15 mouse cellular contexts compared by ENCODE assay signal in genomic region chr8:65046565-65046964, GRCm38 (mm10). TPM values are rescaled to one million over a fixed set of nuclear protein-coding genes. Genes with fewer than 3 reads are reported as not detected.
DNase-seq lines count a peak whose midpoint lies in the region; ATAC-seq lines count a peak whose summit lies in the region.
"Had no signal": no experiment of that assay in that cellular context is flagged by ENCODE, and none has a peak within 500 bp of the region (broad histone marks: within the 10 kb centered on the region; RNA-seq: fewer than 3 reads in every experiment).

No protein-coding gene starts in this region.

- WGBS in heart, embryonic 14.5 days, result 42% methylated on average over 5 of the region's 5 CpGs
- 32% methylated on average over 5 of the region's 5 CpGs for WGBS in neural tube, embryonic 13.5 days
- 36% methylated on average over 5 of the region's 5 CpGs for WGBS in neural tube, embryonic 15.5 days
- 31% methylated on average over 5 of the region's 5 CpGs for WGBS in liver, embryonic 11.5 days
- 43% methylated on average over 5 of the region's 5 CpGs for WGBS in forebrain, embryonic 14.5 days

- H3K9ac ChIP-seq in heart, embryonic 14.5 days (ENCODE audit: low read length), result no peak overlapping the region
- no peak overlapping the region for H3K9ac ChIP-seq in neural tube, embryonic 13.5 days
- no peak overlapping the region for H3K9ac ChIP-seq in neural tube, embryonic 15.5 days (replicated peaks)
- no peak overlapping the region for H3K9ac ChIP-seq in liver, embryonic 11.5 days (ENCODE audit: low read depth, low read length)
- H3K9ac ChIP-seq in forebrain, embryonic 14.5 days (ENCODE audit: low read length), result no peak overlapping the region
- H3K9ac ChIP-seq: forebrain, embryonic 13.5 days; limb, embryonic 15.5 days had no signal

- no peaks in the 10 kb centered on the region; a peak in 1 of 4 replicates for H3K4me1 ChIP-seq in heart, embryonic 14.5 days (ENCODE audit: control insufficient read depth in 2 of 2, insufficient read depth in 2 of 2, low read length in 2 of 2)
- H3K4me1 ChIP-seq in neural tube, embryonic 13.5 days (replicated peaks), result no peaks in the 10 kb centered on the region
- no peaks in the 10 kb centered on the region for H3K4me1 ChIP-seq in neural tube, embryonic 15.5 days
- no peaks in the 10 kb centered on the region for H3K4me1 ChIP-seq in liver, embryonic 11.5 days (replicated peaks; ENCODE audit: control insufficient read depth, insufficient read depth, low read length)
- H3K4me1 ChIP-seq in forebrain, embryonic 14.5 days (ENCODE audit: control insufficient read depth, insufficient read depth, low read length), result no peaks in the 10 kb centered on the region
- H3K4me1 ChIP-seq: forebrain, embryonic 13.5 days; limb, embryonic 15.5 days had no signal

- H3K4me3 ChIP-seq in heart, embryonic 14.5 days (ENCODE audit: control insufficient read depth in 1 of 2, insufficient read depth in 1 of 2, low read depth in 1 of 2, low read length in 2 of 2), result no peak overlapping the region
- H3K4me3 ChIP-seq in neural tube, embryonic 13.5 days, result no peak overlapping the region
- H3K4me3 ChIP-seq in neural tube, embryonic 15.5 days (replicated peaks), result no peak overlapping the region
- no peak overlapping the region for H3K4me3 ChIP-seq in liver, embryonic 11.5 days (ENCODE audit: low read depth, low read length)
- H3K4me3 ChIP-seq in forebrain, embryonic 14.5 days (ENCODE audit: low read depth, low read length), result no peak overlapping the region
- H3K4me3 ChIP-seq: forebrain, embryonic 13.5 days; heart, adult 2 months; limb, embryonic 15.5 days had no signal

- DNase-seq in heart, adult 9 months (ENCODE audit: low spot score in 2 of 2), result no peak
- DNase-seq in liver, embryonic 11.5 days (ENCODE audit: low spot score), result no peak
- DNase-seq in yolk sac, embryonic 10.5 days (ENCODE audit: low spot score), result peak; percentile 77
- no peak for DNase-seq in forebrain, embryonic 14.5 days (ENCODE audit: low spot score)
- DNase-seq in kidney, postnatal 10 days, result no peak
- DNase-seq: embryo, embryonic 11 days; heart, adult 2 months had no signal

- ATAC-seq in heart, embryonic 14.5 days (ENCODE audit: insufficient number of reproducible peaks, insufficient read depth, low FRiP score, low read depth), result no peak
- ATAC-seq in neural tube, embryonic 13.5 days (ENCODE audit: low read depth), result no peak
- no peak for ATAC-seq in neural tube, embryonic 15.5 days (ENCODE audit: low FRiP score)
- ATAC-seq in liver, embryonic 11.5 days (replicated peaks; ENCODE audit: low FRiP score), result peak; percentile 49; the same call in 1 of the 2 replicates
- no peak for ATAC-seq in forebrain, embryonic 14.5 days
- ATAC-seq: activated CD4-positive, CD25-positive, alpha-beta regulatory T cell, adult 4 months; forebrain, embryonic 13.5 days had no signal

- H3K4me2 ChIP-seq in heart, embryonic 14.5 days (ENCODE audit: low read length), result peak overlapping the region; percentile 34
- 0 out of 2 replicates have a peak overlapping the region, but pooled peaks have one; percentile 4 for H3K4me2 ChIP-seq in neural tube, embryonic 13.5 days
- H3K4me2 ChIP-seq in neural tube, embryonic 15.5 days, result no peak overlapping the region
- peak overlapping the region; percentile 21; the same call in 1 of the 2 replicates for H3K4me2 ChIP-seq in liver, embryonic 11.5 days
- H3K4me2 ChIP-seq in forebrain, embryonic 14.5 days (ENCODE audit: low read length), result no peak overlapping the region
- H3K4me2 ChIP-seq: forebrain, embryonic 13.5 days; limb, embryonic 15.5 days had no signal

- no peaks in the 10 kb centered on the region for H3K9me3 ChIP-seq in heart, embryonic 14.5 days (ENCODE audit: control insufficient read depth, low read length)
- H3K9me3 ChIP-seq in neural tube, embryonic 13.5 days, result no peaks in the 10 kb centered on the region
- no peaks in the 10 kb centered on the region for H3K9me3 ChIP-seq in neural tube, embryonic 15.5 days (replicated peaks)
- H3K9me3 ChIP-seq in liver, embryonic 11.5 days (ENCODE audit: control insufficient read depth, low read length), result no peaks in the 10 kb centered on the region
- no peaks in the 10 kb centered on the region for H3K9me3 ChIP-seq in forebrain, embryonic 14.5 days (replicated peaks; ENCODE audit: control insufficient read depth, low read length)
- H3K9me3 ChIP-seq: forebrain, embryonic 13.5 days; limb, embryonic 15.5 days had no signal

- no peaks in the 10 kb centered on the region for H3K27me3 ChIP-seq in heart, embryonic 14.5 days (ENCODE audit: control insufficient read depth, insufficient read depth, low read length)
- no peaks in the 10 kb centered on the region for H3K27me3 ChIP-seq in neural tube, embryonic 13.5 days
- no peaks in the 10 kb centered on the region for H3K27me3 ChIP-seq in neural tube, embryonic 15.5 days (replicated peaks)
- no peaks in the 10 kb centered on the region for H3K27me3 ChIP-seq in liver, embryonic 11.5 days (replicated peaks; ENCODE audit: control insufficient read depth, insufficient read depth, low read length)
- no peaks in the 10 kb centered on the region for H3K27me3 ChIP-seq in forebrain, embryonic 14.5 days (replicated peaks; ENCODE audit: control insufficient read depth, insufficient read depth, low read length)
- H3K27me3 ChIP-seq: forebrain, embryonic 13.5 days; limb, embryonic 15.5 days had no signal

- no peak overlapping the region for H3K27ac ChIP-seq in heart, embryonic 14.5 days (replicated peaks in 1 of 2; ENCODE audit: control insufficient read depth in 1 of 2, insufficient read depth in 1 of 2, low read depth in 2 of 2, low read length in 2 of 2)
- 0 out of 2 replicates have a peak overlapping the region, but pooled peaks have one; percentile 38 for H3K27ac ChIP-seq in neural tube, embryonic 13.5 days (replicated peaks)
- H3K27ac ChIP-seq in neural tube, embryonic 15.5 days (replicated peaks), result no peak overlapping the region
- H3K27ac ChIP-seq in liver, embryonic 11.5 days (ENCODE audit: low read depth, low read length), result peak overlapping the region; percentile 28; the same call in 1 of the 2 replicates
- no peak overlapping the region for H3K27ac ChIP-seq in forebrain, embryonic 14.5 days (ENCODE audit: low read depth, low read length)
- H3K27ac ChIP-seq: forebrain, embryonic 13.5 days; heart, adult 2 months; limb, embryonic 15.5 days had no signal

- no peaks in the 10 kb centered on the region for H3K36me3 ChIP-seq in heart, embryonic 14.5 days (ENCODE audit: control insufficient read depth, insufficient read depth, low read length)
- H3K36me3 ChIP-seq in neural tube, embryonic 13.5 days, result no peaks in the 10 kb centered on the region
- no peaks in the 10 kb centered on the region for H3K36me3 ChIP-seq in neural tube, embryonic 15.5 days
- no peaks in the 10 kb centered on the region for H3K36me3 ChIP-seq in liver, embryonic 11.5 days (ENCODE audit: control insufficient read depth, insufficient read depth, low read length)
- H3K36me3 ChIP-seq in forebrain, embryonic 14.5 days (ENCODE audit: control insufficient read depth, insufficient read depth, low read length), result no peaks in the 10 kb centered on the region
- H3K36me3 ChIP-seq: limb, embryonic 15.5 days had no signal

RNA-seq across cellular contexts. Expression of gene Apela, which starts 9.4 kb away (rescaled TPM):
- polyA plus RNA-seq in heart, embryonic 14.5 days (2014; fragmentation: Nextera tagmentation; extraction: Ambion mirVana), result 5.1 and 7.1 TPM in 2 replicates
- polyA plus RNA-seq in neural tube, embryonic 13.5 days (2015; fragmentation: Nextera tagmentation; extraction: Ambion mirVana), result 5.7 and 5.8 TPM in 2 replicates
- 2.9 and 4.6 TPM in 2 replicates for polyA plus RNA-seq in neural tube, embryonic 15.5 days (2015; fragmentation: Nextera tagmentation; extraction: Ambion mirVana)
- 3.1 and 3.7 TPM in 2 replicates for polyA plus RNA-seq in liver, embryonic 11.5 days (2014; fragmentation: Nextera tagmentation; extraction: Ambion mirVana)
- 1.1 and 1.3 TPM in 2 replicates for polyA plus RNA-seq in forebrain, embryonic 14.5 days (2014; fragmentation: Nextera tagmentation; extraction: Ambion mirVana)
- polyA plus RNA-seq: activated CD4-positive, CD25-positive, alpha-beta regulatory T cell, adult 4 months; testis, adult 2 months had no signal

RNA-seq across cellular contexts. Expression of gene Trim60, which starts 28.2 kb away (rescaled TPM):
- not detected in 2 replicates for polyA plus RNA-seq in heart, embryonic 14.5 days (2014; fragmentation: Nextera tagmentation; extraction: Ambion mirVana)
- not detected in 2 replicates for polyA plus RNA-seq in neural tube, embryonic 13.5 days (2015; fragmentation: Nextera tagmentation; extraction: Ambion mirVana)
- polyA plus RNA-seq in neural tube, embryonic 15.5 days (2015; fragmentation: Nextera tagmentation; extraction: Ambion mirVana), result not detected in 2 replicates
- not detected in 2 replicates for polyA plus RNA-seq in liver, embryonic 11.5 days (2014; fragmentation: Nextera tagmentation; extraction: Ambion mirVana)
- polyA plus RNA-seq in forebrain, embryonic 14.5 days (2014; fragmentation: Nextera tagmentation; extraction: Ambion mirVana), result not detected in 2 replicates
- polyA plus RNA-seq: activated CD4-positive, CD25-positive, alpha-beta regulatory T cell, adult 4 months; forebrain, embryonic 13.5 days; heart, adult 2 months; kidney, embryonic 14.5 days had no signal

RNA-seq across cellular contexts. Expression of gene Trim61, which starts 28.2 kb away (rescaled TPM):
- 0.16 and 0.24 TPM in 2 replicates for polyA plus RNA-seq in heart, embryonic 14.5 days (2014; fragmentation: Nextera tagmentation; extraction: Ambion mirVana)
- not detected in 2 replicates for polyA plus RNA-seq in neural tube, embryonic 13.5 days (2015; fragmentation: Nextera tagmentation; extraction: Ambion mirVana)
- 0.32 and 0.42 TPM in 2 replicates for polyA plus RNA-seq in neural tube, embryonic 15.5 days (2015; fragmentation: Nextera tagmentation; extraction: Ambion mirVana)
- polyA plus RNA-seq in liver, embryonic 11.5 days (2014; fragmentation: Nextera tagmentation; extraction: Ambion mirVana), result 0.15 TPM in 1 of 2 replicates, not detected in the other
- not detected in 2 replicates for polyA plus RNA-seq in forebrain, embryonic 14.5 days (2014; fragmentation: Nextera tagmentation; extraction: Ambion mirVana)
- polyA plus RNA-seq: activated CD4-positive, CD25-positive, alpha-beta regulatory T cell, adult 4 months; forebrain, embryonic 13.5 days; heart, adult 2 months; testis, adult 2 months had no signal

RNA-seq across cellular contexts. Expression of gene Gm10663, which starts 28.3 kb away (rescaled TPM):
- polyA plus RNA-seq in heart, embryonic 14.5 days (2014; fragmentation: Nextera tagmentation; extraction: Ambion mirVana), result not detected in 2 replicates
- not detected in 2 replicates for polyA plus RNA-seq in neural tube, embryonic 13.5 days (2015; fragmentation: Nextera tagmentation; extraction: Ambion mirVana)
- not detected in 2 replicates for polyA plus RNA-seq in neural tube, embryonic 15.5 days (2015; fragmentation: Nextera tagmentation; extraction: Ambion mirVana)
- not detected in 2 replicates for polyA plus RNA-seq in liver, embryonic 11.5 days (2014; fragmentation: Nextera tagmentation; extraction: Ambion mirVana)
- polyA plus RNA-seq in forebrain, embryonic 14.5 days (2014; fragmentation: Nextera tagmentation; extraction: Ambion mirVana), result not detected in 2 replicates
- polyA plus RNA-seq: activated CD4-positive, CD25-positive, alpha-beta regulatory T cell, adult 4 months; forebrain, embryonic 13.5 days; heart, adult 2 months; kidney, embryonic 14.5 days; limb, embryonic 15.5 days; testis, adult 2 months had no signal

RNA-seq across cellular contexts. Expression of gene Trim75, which starts 58.9 kb away (rescaled TPM):
- 0.11 TPM in 1 of 2 replicates, not detected in the other for polyA plus RNA-seq in heart, embryonic 14.5 days (2014; fragmentation: Nextera tagmentation; extraction: Ambion mirVana)
- polyA plus RNA-seq in neural tube, embryonic 13.5 days (2015; fragmentation: Nextera tagmentation; extraction: Ambion mirVana), result 0.11 TPM in 1 of 2 replicates, not detected in the other
- polyA plus RNA-seq in neural tube, embryonic 15.5 days (2015; fragmentation: Nextera tagmentation; extraction: Ambion mirVana), result 0.10 and 0.15 TPM in 2 replicates
- polyA plus RNA-seq in liver, embryonic 11.5 days (2014; fragmentation: Nextera tagmentation; extraction: Ambion mirVana), result not detected in 2 replicates
- polyA plus RNA-seq in forebrain, embryonic 14.5 days (2014; fragmentation: Nextera tagmentation; extraction: Ambion mirVana), result 0.09 TPM in 1 of 2 replicates, not detected in the other
- polyA plus RNA-seq: heart, adult 2 months; kidney, embryonic 14.5 days; testis, adult 2 months had no signal

Comparison
In these comparisons a context has a peak if more than half of its experiments do, and no peak if none do; other contexts are left out.
1. H3K27ac ChIP-seq: peak in neural tube, embryonic 13.5 days (single experiment) and liver, embryonic 11.5 days (single experiment); none in heart, embryonic 14.5 days (0 of 2), neural tube, embryonic 15.5 days (single experiment) and forebrain, embryonic 14.5 days (single experiment).
2. H3K4me2 ChIP-seq: peak in heart, embryonic 14.5 days (single experiment), neural tube, embryonic 13.5 days (single experiment) and liver, embryonic 11.5 days (single experiment); none in neural tube, embryonic 15.5 days (single experiment) and forebrain, embryonic 14.5 days (single experiment).